Mouse (Mus musculus) megakaryocyte, embryonic 14.5 days (primary cell): ENCODE results near the gene Pnp. TPM values are rescaled to one million over a fixed set of nuclear protein-coding genes. Genes with fewer than 3 reads are reported as not detected.

Source experiments
- H3K27me3 ChIP-seq: replicated peaks from 2 replicates; pipeline ENCODE3; 2012; ENCODE audit warnings: inconsistent platforms
- H3K36me3 ChIP-seq: replicated peaks from 2 replicates; pipeline ENCODE3; 2012; ENCODE audit warnings: low read length, inconsistent platforms, mixed read lengths
- H3K4me1 ChIP-seq: 2 replicates; pipeline ENCODE4 v1.6.1; 2012; ENCODE audit warnings: inconsistent platforms
- H3K4me3 ChIP-seq: replicated peaks from 2 replicates; pipeline ENCODE3; 2012; ENCODE audit warnings: moderate library complexity, mild to moderate bottlenecking, inconsistent platforms
- H3K9me3 ChIP-seq: 2 replicates; pipeline ENCODE4 v1.6.1; 2012; ENCODE audit warnings: inconsistent platforms
- FLI1 ChIP-seq: IDR thresholded peaks from 2 replicates; pipeline ENCODE4 v1.6.1; 2012; ENCODE audit warnings: low read length, inconsistent platforms, mixed read lengths
- GATA1 ChIP-seq: IDR thresholded peaks from 3 replicates; pipeline ENCODE4 v1.6.1; 2012; ENCODE audit warnings: mixed read lengths, low read length, inconsistent platforms, borderline replicate concordance
- polyA plus RNA-seq: library from polyadenylated mRNA; stranded (reverse); fragments of >175 nt; gene quantifications from 2 replicates; pipeline ENCODE4 v1.2.3, GENCODE M21; 2012; ENCODE audit warnings: low replicate concordance; ENCODE audit not compliant: insufficient read depth

Gene Pnp
- polyA plus RNA-seq, 1 experiment: 1.4 TPM

DNA sequence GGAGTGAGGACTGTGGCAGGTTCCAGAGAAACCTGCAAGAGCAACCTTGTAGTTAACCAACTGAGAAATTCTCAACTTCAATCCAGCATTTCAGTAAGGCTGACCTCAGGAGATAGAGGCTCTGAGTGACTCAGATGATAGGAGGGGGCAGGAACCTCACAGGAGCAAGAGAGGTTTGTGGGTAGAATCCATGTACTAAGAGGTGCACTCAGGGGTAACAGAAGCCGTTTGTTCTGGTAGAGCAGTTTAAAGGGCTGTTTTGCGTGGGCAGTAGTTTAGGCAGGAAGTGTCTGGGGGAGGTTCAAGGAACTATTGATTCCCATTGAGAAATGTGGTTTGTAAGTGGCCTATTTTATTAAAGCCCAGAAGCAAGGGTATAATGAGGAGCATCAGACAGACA lies 50.3 kb downstream of the Pnp start:
- TF ChIP-seq FLI1 (no peak), GATA1 (no peak)
- H3K27me3 ChIP-seq: no peaks in the 10 kb centered on the region
- H3K9me3 ChIP-seq: peaks cover 13% of the 10 kb centered on the region
- no peak overlapping the region for H3K4me3 ChIP-seq
- H3K4me1 ChIP-seq: peaks cover 13% of the 10 kb centered on the region
- H3K36me3 ChIP-seq: no peaks in the 10 kb centered on the region

DNA sequence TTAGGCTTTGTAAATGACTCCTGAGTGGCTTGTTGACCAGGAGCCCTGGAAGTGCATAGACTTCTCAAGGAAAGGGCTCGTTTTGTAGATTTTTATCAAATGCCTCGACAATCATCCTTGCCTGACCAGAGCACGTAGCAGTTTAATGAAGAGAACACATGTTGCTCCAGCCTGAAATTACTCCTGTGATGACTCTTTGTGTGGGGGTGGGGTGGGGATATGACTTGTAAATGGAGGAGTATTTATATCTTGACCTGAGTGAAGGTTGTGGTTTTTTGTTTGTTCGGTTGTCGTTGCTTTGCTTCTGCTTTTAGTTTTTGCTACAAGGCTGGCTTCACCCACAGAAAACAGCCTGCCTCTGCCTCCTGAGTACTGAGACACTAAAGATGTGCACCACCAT lies 51.0 kb downstream of the Pnp start:
- no peak overlapping the region for H3K4me3 ChIP-seq
- H3K36me3 ChIP-seq: no peaks in the 10 kb centered on the region
- no peaks in the 10 kb centered on the region for H3K27me3 ChIP-seq
- peaks cover 13% of the 10 kb centered on the region for H3K9me3 ChIP-seq
- no peak for TF ChIP-seq GATA1
- TF ChIP-seq FLI1: no peak
- H3K4me1 ChIP-seq: peaks cover 13% of the 10 kb centered on the region

DNA sequence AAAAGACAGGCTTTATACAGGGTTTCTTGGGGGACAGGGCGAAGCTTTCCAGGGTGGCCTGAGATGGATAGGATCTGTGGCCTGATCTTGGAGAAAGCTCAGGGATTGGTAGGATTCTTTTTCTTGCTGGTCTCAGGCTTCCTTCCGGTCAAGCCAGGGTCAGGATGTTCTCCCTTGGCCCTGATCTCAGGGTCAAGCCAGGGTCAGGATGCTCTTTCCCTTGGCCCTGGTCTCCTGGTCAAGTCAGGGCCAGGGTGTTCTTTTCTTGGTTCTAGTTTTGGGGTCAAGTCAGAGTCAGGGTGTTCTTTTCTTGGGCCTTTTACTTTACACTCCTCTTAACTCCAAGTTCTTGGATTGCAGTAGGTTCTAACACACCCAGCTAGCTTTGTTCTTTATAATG lies 56.8 kb downstream of the Pnp start:
- Histone ChIP-seq H3K4me3 (no peak overlapping the region), H3K27me3 (peaks cover 2% of the 10 kb centered on the region), H3K36me3 (no peaks in the 10 kb centered on the region), H3K9me3 (peaks cover 17% of the 10 kb centered on the region), H3K4me1 (peaks cover 4% of the 10 kb centered on the region; the same call in 1 of the 2 replicates)
- TF ChIP-seq GATA1: no peak
- TF ChIP-seq FLI1: no peak

DNA sequence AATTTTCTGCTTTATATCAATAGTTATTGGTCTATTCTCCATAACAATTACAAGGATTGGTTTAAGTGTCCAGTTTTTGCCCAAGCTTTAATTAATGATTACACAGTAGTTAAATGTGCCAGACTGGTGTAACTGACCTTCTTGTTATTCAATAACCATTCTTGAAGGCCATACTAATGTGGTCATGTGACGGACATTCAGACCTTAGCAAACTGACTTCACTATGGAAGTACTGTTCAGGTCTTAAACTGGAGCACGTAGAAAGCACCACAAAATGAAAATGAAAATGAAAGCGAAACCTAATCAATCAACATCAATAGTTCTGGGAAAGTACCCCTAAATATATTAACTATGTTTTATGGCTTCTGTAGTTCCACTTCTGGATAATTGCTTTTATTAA lies 60.2 kb downstream of the Pnp start:
- Histone ChIP-seq H3K27me3 (peaks cover 2% of the 10 kb centered on the region), H3K9me3 (peaks cover 8% of the 10 kb centered on the region), H3K4me3 (peak overlapping the region; percentile 71), H3K36me3 (no peaks in the 10 kb centered on the region), H3K4me1 (peaks cover 18% of the 10 kb centered on the region)
- no peak for TF ChIP-seq FLI1
- no peak for TF ChIP-seq GATA1

DNA sequence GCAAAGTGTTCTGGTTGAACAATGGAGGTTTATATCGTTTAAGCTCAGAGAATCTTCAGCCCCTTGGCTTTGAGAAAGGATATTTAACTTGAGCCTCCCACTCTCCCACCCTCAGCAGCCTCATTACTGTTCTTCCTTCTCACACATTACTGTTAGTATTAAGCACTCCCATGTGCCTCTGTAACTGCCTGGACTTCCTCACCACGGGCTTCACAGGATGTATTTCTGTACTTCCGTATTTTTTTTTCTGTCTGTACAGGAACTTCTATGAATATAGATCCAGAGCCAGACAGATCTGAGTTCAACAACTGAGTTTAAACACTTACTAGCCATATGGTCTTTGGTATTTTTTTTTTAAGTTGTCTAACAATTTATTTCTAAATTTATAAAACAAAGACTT lies 66.2 kb downstream of the Pnp start:
- Histone ChIP-seq H3K4me3 (no peak overlapping the region), H3K9me3 (no peaks in the 10 kb centered on the region), H3K4me1 (peaks cover 37% of the 10 kb centered on the region), H3K36me3 (no peaks in the 10 kb centered on the region), H3K27me3 (no peaks in the 10 kb centered on the region)
- TF ChIP-seq GATA1: no peak
- no peak for TF ChIP-seq FLI1

DNA sequence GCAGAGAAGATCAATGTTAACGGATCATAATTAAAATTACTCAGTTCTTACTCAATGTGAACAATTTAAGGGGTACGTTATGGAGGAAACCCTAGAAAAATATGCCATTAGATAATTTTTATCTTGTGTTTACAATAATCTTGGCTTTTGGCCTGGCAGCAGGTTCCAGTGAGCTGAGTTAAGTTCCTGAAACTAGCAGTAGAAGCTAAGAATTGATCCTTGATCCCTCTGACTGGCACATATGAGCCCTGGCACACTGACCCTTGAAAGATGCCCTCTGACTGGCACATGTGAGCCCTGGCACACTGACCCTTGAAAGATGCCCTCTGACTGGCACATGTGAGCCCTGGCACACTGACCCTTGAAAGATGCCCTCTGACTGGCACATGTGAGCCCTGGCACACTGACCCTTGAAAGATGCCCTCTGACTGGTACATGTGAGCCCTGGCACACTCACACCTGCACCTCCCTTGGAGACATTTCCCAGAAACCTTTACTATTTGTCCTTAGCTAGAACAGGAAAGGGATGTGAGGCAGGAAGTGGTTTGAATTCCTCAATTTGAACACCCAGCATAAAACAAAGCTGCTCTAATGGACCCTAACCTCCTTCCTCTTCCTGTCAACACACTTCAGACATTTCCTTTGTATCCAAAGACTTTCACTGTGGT lies 67.3 kb downstream of the Pnp start:
- no peak overlapping the region for H3K4me3 ChIP-seq
- no peak for TF ChIP-seq GATA1
- no peak for TF ChIP-seq FLI1
- H3K4me1 ChIP-seq: peaks cover 37% of the 10 kb centered on the region
- no peaks in the 10 kb centered on the region for H3K36me3 ChIP-seq
- H3K9me3 ChIP-seq: no peaks in the 10 kb centered on the region
- no peaks in the 10 kb centered on the region for H3K27me3 ChIP-seq

DNA sequence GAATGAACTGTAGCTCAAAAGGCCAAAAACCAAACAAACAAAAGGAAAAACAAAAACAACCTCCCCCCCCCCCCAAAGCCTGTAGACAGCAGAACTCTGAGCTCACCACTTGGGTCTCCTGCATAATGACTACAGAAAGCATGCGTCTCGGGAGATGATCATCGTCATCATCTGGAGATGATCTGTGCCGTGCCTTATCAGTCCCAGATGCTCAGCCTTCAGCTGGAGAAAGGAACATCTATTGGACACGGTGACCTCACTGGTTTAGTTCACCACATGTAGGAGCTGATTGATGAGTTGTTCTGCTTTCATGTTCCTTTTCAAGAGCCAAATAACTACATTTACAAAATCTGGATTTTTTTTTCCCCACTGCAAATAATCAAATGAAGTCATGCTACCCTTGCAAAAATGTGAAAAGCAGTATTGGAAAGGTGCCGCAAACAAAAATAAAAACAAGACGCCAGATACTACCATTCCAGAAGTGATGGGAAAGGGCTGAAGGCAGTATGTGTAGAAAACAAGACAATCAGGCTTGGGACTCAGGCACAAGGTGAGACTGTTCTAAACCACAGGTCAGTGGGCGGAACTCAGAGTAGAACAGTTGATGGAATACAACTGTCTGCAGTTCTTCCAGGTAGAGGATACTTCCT lies 76.4 kb downstream of the Pnp start, which contains the start of gene Rnase10:
TSS of gene Rnase10 (plus strand) at position 600 of the 650 bp plus-strand sequence.
- Histone ChIP-seq H3K4me3 (no peak within 1 kb of the TSS), H3K36me3 (no peaks in the 10 kb centered on the region), H3K27me3 (no peaks in the 10 kb centered on the region), H3K9me3 (peaks cover 10% of the 10 kb centered on the region), H3K4me1 (0 out of 2 replicates have a peak, but pooled peaks cover 3% of the 10 kb centered on the region)
- TF ChIP-seq FLI1 (no peak), GATA1 (no peak)

DNA sequence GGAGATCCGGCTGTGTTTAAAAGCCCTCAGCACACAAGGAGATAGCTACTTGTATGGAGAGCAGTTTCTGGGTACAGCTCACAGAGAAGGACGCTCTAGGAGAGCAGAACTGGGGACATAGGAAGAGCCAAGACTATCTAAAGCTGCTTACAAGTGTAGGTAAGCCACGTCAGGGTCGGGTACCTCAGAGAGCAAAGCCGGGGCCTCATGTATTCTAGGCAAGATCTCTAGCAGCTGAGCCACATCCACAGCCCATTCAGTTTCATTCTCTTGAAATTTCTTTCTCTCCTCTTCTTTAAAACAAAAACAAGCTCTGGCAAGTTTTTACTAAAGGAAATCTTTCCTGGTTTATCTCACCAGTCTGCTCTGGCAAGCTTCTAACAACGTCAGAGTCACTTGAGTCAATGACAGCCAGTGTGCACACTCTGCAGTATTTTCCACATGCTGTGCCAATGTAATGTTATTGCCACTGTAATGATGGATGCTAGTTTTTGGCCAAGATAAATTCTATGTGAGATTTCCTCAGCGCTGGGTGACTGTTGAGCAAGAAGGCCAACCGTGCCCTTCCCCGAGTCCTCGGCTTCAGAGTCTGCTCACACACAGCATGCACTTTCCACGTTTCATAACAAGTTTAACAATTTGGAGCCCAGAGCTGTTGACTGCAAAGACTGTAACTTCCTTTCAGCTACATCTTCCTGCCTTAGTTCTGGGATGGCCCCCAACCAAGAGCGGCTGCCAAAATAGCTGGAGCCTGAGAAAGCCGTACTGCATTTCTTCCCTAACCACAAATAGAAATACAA lies 77.2 kb downstream of the Pnp start:
- no peaks in the 10 kb centered on the region for H3K36me3 ChIP-seq
- TF ChIP-seq FLI1 (no peak), GATA1 (no peak)
- H3K4me3 ChIP-seq: no peak overlapping the region

DNA sequence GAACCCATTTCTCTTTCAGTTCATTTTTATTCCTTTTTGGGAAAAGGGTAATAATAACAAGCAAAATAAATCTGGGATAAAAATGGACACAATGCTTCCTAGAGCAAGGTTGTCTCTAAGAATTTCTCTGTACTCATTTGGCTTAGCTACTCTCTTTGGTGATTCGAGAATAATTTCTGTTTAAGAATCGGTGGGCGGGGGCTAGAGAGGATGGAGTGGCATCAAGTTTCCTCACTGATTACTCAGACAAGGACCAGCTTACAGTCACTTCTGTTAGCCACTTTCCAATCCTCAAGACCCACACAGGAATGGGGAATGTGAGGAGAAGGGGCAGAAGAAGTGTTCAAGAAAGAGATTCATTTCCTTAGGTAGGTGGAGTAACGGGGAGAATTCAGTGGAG lies 77.9 kb downstream of the Pnp start:
- Histone ChIP-seq H3K27me3 (no peaks in the 10 kb centered on the region), H3K36me3 (no peaks in the 10 kb centered on the region), H3K4me3 (no peak overlapping the region), H3K9me3 (peaks cover 12% of the 10 kb centered on the region), H3K4me1 (0 out of 2 replicates have a peak, but pooled peaks cover 3% of the 10 kb centered on the region)
- no peak for TF ChIP-seq FLI1
- no peak for TF ChIP-seq GATA1

More for the DNA sequence above, 77.2 kb downstream of the Pnp start:
- no peaks in the 10 kb centered on the region for H3K27me3 ChIP-seq
- H3K4me1 ChIP-seq: 0 out of 2 replicates have a peak, but pooled peaks cover 3% of the 10 kb centered on the region
- H3K9me3 ChIP-seq: peaks cover 12% of the 10 kb centered on the region
